Mouse (Mus musculus) E14TG2a.4 (cell line): Measurements from ENCODE around the gene Plekhj1.

Experiments used
- H3K27me3 ChIP-seq: 2 replicates; pipeline ENCODE4 v1.6.1; 2014; ENCODE audit warnings: low read length, control low read depth; ENCODE audit not compliant: insufficient read depth
- H3K36me3 ChIP-seq: 2 replicates; pipeline ENCODE4 v1.6.1; 2014; ENCODE audit warnings: low read length, control low read depth; ENCODE audit not compliant: insufficient read depth
- H3K4me1 ChIP-seq: replicated peaks from 2 replicates; pipeline ENCODE4 v1.6.1; 2014; ENCODE audit warnings: low read depth, low read length, control low read depth
- H3K4me3 ChIP-seq: replicated peaks from 2 replicates; pipeline ENCODE4 v1.5.1; 2014; ENCODE audit warnings: mild to moderate bottlenecking, low read length
- H3K9me3 ChIP-seq: 2 replicates; pipeline ENCODE4 v1.6.1; 2014; ENCODE audit warnings: low read length, control low read depth
- CTCF ChIP-seq: conservative IDR thresholded peaks from 2 replicates; pipeline ENCODE4 v1.5.1; 2014; ENCODE audit warnings: low read length
- NANOG ChIP-seq: IDR thresholded peaks from 2 replicates; pipeline ENCODE4 v1.6.1; 2014; ENCODE audit warnings: borderline replicate concordance, low read length, mixed read lengths
- POU5F1 ChIP-seq: IDR thresholded peaks from 2 replicates; pipeline ENCODE4 v1.6.1; 2014; ENCODE audit warnings: low read length, borderline replicate concordance

Gene Plekhj1

DNA sequence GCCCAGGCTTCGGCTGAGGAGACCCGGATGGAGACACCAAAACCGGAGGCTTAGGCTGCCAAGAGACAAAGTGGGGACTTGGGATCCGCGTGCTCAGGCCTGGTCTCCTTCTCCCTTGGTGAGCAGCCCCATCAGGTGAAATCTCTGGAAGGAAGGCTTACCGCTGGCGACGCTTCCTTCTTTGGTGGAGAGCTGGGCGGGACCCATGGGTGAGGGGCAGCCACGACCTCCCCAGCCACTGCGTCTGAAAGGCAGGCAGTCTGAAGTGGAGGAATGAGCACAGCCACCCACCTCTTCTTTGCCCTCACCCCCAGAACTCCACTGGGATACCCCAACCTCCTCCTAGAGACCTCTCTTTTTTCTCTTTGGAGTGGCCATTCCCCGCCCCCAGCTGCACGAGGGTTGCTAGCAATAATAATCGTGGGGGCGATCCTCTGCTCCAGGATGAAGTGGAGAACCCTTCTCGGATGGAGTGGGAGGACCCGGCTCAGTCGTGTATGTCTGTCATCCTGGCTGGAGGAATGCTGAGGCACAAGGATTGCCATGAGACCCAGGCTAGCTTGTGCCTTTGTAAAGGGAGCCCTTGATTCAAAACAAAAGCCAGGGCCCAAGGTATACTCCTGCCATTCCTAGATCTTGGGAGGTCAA, 10.7 kb upstream of the Plekhj1 start:
- H3K4me1 ChIP-seq = peaks cover 62% of the 10 kb centered on the region
- H3K36me3 ChIP-seq = peaks cover 13% of the 10 kb centered on the region
- no peaks in the 10 kb centered on the region for H3K9me3 ChIP-seq
- TF ChIP-seq NANOG = no peak
- no peak for TF ChIP-seq CTCF
- TF ChIP-seq POU5F1 = no peak
- peak overlapping the region; percentile 65 for H3K4me3 ChIP-seq
- H3K27me3 ChIP-seq = peaks cover 59% of the 10 kb centered on the region

DNA sequence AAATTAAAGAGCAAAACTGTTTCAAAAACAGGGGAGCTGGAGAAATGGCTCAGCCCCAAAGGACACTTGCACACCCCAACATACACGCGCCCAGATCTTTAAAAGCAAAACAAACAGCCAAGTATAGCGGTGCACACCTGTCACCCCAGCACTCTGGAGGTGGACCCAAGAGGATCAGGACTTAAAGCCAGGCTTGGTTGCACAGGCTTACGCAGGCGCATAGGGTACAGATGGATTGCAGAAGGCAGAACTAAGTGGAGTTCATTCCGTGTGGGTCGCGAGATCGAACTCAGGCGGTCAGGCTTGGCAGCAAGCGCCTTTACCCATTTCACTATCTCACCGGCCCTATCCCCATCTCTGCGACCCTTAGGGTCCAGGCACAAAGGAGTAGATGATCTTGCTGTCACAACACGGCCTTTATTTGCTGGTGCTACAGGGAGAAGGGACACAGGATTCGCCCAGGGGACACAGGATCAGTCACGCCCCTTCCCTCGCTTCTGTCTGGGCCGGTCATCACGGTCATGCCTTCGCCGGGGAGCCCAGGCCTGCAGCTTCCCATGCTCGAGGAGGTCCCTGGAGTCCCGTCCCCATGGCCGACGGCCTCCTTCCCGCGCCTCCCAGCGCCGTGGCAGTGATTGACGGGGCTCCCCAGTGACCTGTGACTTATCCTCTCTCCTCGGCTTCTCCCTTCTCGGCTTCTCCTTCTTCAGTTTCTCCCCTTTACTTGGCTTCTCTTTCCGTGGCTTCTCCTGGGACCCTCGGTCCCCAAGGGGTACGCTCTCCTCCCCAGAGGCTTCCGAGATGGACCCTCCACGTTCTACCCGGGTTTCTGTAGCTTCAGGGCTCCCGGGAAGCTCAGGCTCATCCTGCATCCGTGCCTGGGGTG, 9.9 kb upstream of the Plekhj1 start:
- Histone ChIP-seq H3K27me3 (peaks cover 55% of the 10 kb centered on the region), H3K36me3 (peaks cover 21% of the 10 kb centered on the region), H3K4me1 (peaks cover 70% of the 10 kb centered on the region), H3K9me3 (no peaks in the 10 kb centered on the region), H3K4me3 (peak overlapping the region; percentile 65)
- TF ChIP-seq NANOG (no peak), POU5F1 (no peak), CTCF (no peak)

DNA sequence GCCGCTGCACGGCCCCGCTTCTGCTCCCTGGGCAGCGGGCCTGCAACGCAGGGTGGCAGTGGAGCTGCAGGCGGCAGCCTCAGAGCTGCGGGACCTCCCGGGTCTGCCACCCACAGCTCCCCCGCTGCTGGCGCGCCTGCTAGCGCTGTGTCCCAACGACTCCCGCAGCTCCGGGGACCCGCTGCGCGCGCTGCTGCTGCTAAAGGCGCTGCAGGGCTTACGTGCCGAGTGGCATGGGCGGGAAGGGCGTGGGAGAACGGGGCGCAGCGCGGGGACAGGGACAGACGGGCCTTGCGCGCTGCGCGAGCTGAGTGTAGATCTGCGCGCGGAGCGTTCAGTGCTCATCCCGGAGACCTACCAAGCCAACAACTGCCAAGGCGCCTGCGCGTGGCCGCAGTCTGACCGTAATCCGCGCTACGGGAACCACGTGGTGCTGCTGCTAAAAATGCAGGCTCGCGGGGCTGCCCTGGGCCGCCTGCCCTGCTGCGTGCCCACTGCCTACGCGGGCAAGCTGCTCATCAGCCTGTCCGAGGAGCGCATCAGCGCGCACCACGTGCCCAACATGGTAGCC, 8.7 kb upstream of the Plekhj1 start:
- Histone ChIP-seq H3K9me3 (no peaks in the 10 kb centered on the region), H3K36me3 (peaks cover 33% of the 10 kb centered on the region), H3K27me3 (peaks cover 45% of the 10 kb centered on the region), H3K4me3 (peak overlapping the region; percentile 84), H3K4me1 (peaks cover 79% of the 10 kb centered on the region)
- TF ChIP-seq NANOG (no peak), CTCF (no peak), POU5F1 (no peak)

DNA sequence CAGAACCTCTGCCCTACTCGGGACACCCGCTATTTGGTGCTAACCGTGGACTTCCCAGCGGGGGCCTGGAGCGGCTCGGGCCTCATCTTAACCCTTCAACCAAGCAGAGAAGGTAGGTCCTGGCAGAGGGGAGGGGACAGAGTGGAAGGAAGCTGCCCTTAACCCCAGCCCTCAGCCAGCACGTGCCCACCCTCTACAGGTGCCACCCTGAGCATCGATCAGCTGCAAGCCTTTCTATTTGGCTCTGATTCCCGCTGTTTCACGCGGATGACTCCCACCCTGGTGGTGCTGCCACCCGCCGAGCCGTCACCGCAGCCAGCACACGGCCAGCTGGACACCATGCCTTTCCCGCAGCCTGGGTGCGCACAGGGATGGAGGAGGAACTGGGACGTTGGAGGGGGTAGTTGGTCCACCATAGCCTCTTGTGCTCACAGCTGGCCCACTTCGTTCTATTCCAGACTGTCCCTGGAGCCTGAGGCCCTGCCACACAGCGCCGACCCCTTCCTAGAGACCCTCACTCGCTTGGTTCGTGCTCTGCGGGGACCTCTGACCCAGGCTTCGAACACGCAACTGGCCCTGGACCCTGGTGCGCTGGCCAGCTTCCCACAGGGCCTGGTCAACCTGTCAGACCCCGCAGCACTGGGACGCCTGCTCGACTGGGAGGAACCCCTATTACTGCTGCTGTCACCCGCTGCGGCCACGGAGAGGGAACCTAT, 8.1 kb upstream of the Plekhj1 start:
- peaks cover 39% of the 10 kb centered on the region for H3K27me3 ChIP-seq
- H3K4me1 ChIP-seq = peaks cover 85% of the 10 kb centered on the region
- no peaks in the 10 kb centered on the region for H3K9me3 ChIP-seq
- H3K36me3 ChIP-seq = peaks cover 39% of the 10 kb centered on the region
- peak overlapping the region; percentile 84 for H3K4me3 ChIP-seq
- TF ChIP-seq NANOG (no peak), POU5F1 (no peak), CTCF (no peak)

DNA sequence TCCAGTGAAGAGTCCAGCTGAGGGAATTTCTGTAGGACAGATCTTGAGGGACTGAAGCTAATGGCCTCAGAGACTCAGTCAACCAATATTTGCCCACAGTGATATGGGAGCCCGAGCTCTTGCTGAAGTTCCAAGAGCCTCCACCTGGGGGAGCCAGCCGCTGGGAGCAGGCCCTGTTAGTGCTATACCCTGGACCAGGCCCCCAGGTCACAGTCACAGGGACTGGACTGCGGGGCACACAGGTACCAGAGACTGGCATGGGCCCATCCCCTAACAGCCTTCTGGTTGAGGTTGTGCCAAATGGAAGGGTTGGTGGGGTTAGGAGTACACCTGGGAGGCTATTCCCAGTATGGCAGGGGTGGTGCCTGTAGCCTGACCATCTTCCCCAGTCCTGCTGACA, 7.5 kb upstream of the Plekhj1 start:
- H3K4me3 ChIP-seq = peak overlapping the region; percentile 84
- no peak for TF ChIP-seq POU5F1
- peak; percentile 98 for TF ChIP-seq CTCF
- no peak for TF ChIP-seq NANOG
- peaks cover 45% of the 10 kb centered on the region for H3K36me3 ChIP-seq
- peaks cover 35% of the 10 kb centered on the region for H3K27me3 ChIP-seq
- H3K4me1 ChIP-seq = peaks cover 91% of the 10 kb centered on the region
- H3K9me3 ChIP-seq = no peaks in the 10 kb centered on the region

DNA sequence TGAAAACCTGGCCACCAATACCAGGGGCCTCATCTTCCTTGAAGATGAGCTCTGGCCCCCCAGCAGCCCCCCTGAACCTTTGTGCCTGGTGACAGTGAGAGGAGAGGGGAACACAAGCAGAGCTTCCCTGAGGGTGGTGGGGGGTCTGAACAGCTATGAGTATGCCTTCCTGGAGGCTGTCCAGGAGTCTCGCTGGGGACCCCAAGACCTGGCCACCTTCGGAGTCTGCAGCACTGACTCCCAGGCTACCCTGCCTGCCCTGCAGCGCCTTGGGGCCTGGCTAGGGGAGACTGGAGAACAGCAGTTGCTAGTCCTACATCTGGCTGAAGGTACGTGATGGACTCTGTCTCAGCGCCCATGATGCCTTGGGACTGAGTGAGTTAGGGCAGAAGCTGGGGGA, 6.9 kb upstream of the Plekhj1 start:
- TF ChIP-seq POU5F1 = no peak
- TF ChIP-seq CTCF = no peak
- no peak for TF ChIP-seq NANOG
- Histone ChIP-seq H3K27me3 (peaks cover 30% of the 10 kb centered on the region), H3K36me3 (peaks cover 51% of the 10 kb centered on the region), H3K4me3 (no peak overlapping the region), H3K9me3 (no peaks in the 10 kb centered on the region), H3K4me1 (peaks cover 93% of the 10 kb centered on the region)

DNA sequence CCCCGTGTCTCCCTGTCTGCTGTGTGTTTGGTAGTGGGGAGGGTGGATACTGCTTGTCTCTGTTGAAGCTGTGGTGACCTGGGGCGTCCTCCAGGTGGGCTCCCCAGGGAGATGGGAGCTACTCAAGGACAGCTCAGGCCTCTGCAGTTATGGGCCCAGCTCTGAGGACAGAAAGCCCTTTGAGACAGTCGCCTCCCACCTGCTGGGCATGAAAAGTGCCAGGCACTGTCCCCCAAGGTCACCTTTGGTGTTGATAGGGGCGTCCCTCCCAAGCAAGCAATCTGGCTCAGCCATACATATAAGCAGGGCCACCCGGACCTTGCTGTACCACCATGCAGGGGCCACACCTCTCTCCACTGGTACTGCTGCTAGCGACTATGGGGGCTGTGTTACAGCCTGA, 6.5 kb upstream of the Plekhj1 start, which contains the start of gene Amh:
Amh (plus strand) TSS at position 328 of the 400 bp plus-strand sequence.
- Histone ChIP-seq H3K4me1 (peaks cover 93% of the 10 kb centered on the region), H3K4me3 (peak within 1 kb of the TSS; percentile 84), H3K27me3 (peaks cover 26% of the 10 kb centered on the region), H3K36me3 (peaks cover 55% of the 10 kb centered on the region), H3K9me3 (no peaks in the 10 kb centered on the region)
- TF ChIP-seq CTCF = no peak
- no peak for TF ChIP-seq POU5F1
- no peak for TF ChIP-seq NANOG

DNA sequence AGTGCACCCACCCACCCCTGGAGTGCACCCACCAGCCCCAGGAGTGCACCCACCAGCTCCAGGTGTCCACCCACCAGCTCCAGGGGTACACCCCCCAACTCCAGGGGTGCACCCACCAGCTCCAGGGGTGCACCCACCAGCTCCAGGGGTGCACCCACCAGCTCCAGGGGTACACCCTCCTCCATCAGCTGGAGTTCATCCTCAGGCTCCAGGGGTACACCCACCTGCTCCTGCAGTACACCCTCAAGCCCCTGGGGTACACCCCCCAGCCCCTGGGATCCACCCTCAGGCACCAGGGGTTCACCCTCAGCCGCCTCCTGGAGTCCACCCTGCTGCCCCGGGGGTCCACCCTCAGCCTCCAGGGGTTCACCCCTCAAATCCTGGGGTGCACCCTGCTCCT, 5.9 kb upstream of the Plekhj1 start:
- Histone ChIP-seq H3K9me3 (no peaks in the 10 kb centered on the region), H3K4me1 (peaks cover 93% of the 10 kb centered on the region), H3K27me3 (peaks cover 21% of the 10 kb centered on the region), H3K36me3 (peaks cover 59% of the 10 kb centered on the region), H3K4me3 (no peak overlapping the region)
- no peak for TF ChIP-seq NANOG
- no peak for TF ChIP-seq POU5F1
- TF ChIP-seq CTCF = no peak
